Mouse (Mus musculus) large intestine, adult 2 months (tissue): ENCODE data around the gene Kcnq5. TPM values are rescaled to one million over a fixed set of nuclear protein-coding genes. Genes with fewer than 3 reads are reported as not detected.

Experiments used
- DNase-seq: peaks from one replicate; pipeline ENCODE4 v3.0.0-alpha.2; 2012; ENCODE audit warnings: low read depth, low spot score
- WGBS: fragments of 180-500 bp; shearing (Covaris S2); methylation state at CpG from one replicate; pipeline ENCODE4 v1.1.7; 2018; 5-methylcytosine and 5-hydroxymethylcytosine counted together
- polyA plus RNA-seq: library from polyadenylated mRNA; depleted of rRNA; stranded (reverse); fragments of >200 nt; gene quantifications from 2 replicates; pipeline ENCODE4 v1.2.3, GENCODE M21; 2012

The Kcnq5 gene
- polyA plus RNA-seq, 1 experiment = 0.11 TPM

- WGBS = 82% methylated on average over 10 of the region's 10 CpGs
- no peak for DNase-seq
These were observed 439.7 kb downstream of the Kcnq5 start for GRCm38 (mm10) chr1:21521995-21522394.

- WGBS = 94% methylated on average over 8 of the region's 8 CpGs
- no peak for DNase-seq
These were observed 440.3 kb downstream of the Kcnq5 start for GRCm38 (mm10) chr1:21521475-21521874.

- WGBS = 71% methylated on average over 10 of the region's 10 CpGs
These were observed 441.6 kb downstream of the Kcnq5 start for GRCm38 (mm10) chr1:21520116-21520645.

GRCm38 (mm10) chr1:21506665-21507064 lies 455.1 kb downstream of the Kcnq5 start:
- 77% methylated on average over 7 of the region's 7 CpGs for WGBS
- no peak for DNase-seq

More at GRCm38 (mm10) chr1:21520116-21520645, 441.6 kb downstream of the Kcnq5 start:
- DNase-seq = no peak

- no peak for DNase-seq
- 18% methylated on average over 10 of the region's 10 CpGs for WGBS
These were observed 461.8 kb downstream of the Kcnq5 start for GRCm38 (mm10) chr1:21499815-21500534.

- WGBS = 85% methylated on average over 3 of the region's 3 CpGs
These were observed 465.4 kb downstream of the Kcnq5 start for GRCm38 (mm10) chr1:21496307-21496706.

GRCm38 (mm10) chr1:21488645-21489044 lies 473.1 kb downstream of the Kcnq5 start:
- 77% methylated on average over 3 of the region's 3 CpGs for WGBS
- no peak for DNase-seq

More at GRCm38 (mm10) chr1:21496307-21496706, 465.4 kb downstream of the Kcnq5 start:
- DNase-seq = no peak

- WGBS = 42% methylated on average over 5 of the region's 5 CpGs
- no peak for DNase-seq
These were observed 475.5 kb downstream of the Kcnq5 start for GRCm38 (mm10) chr1:21486266-21486665.

GRCm38 (mm10) chr1:21469311-21469710 lies 492.4 kb downstream of the Kcnq5 start:
- 80% methylated on average over 6 of the region's 6 CpGs for WGBS
- no peak for DNase-seq

GRCm38 (mm10) chr1:21466431-21466830 lies 495.3 kb downstream of the Kcnq5 start:
- 86% methylated on average over 4 of the region's 4 CpGs for WGBS
- DNase-seq = no peak

- 75% methylated on average over 18 of the region's 18 CpGs for WGBS
These were observed 500.6 kb downstream of the Kcnq5 start for GRCm38 (mm10) chr1:21460941-21461689.

GRCm38 (mm10) chr1:21458581-21458980 lies 503.2 kb downstream of the Kcnq5 start:
- 80% methylated on average over 8 of the region's 8 CpGs for WGBS
- no peak for DNase-seq

More at GRCm38 (mm10) chr1:21460941-21461689, 500.6 kb downstream of the Kcnq5 start:
- no peak for DNase-seq

- DNase-seq = no peak
- 82% methylated on average over 5 of the region's 5 CpGs for WGBS
These were observed 505.8 kb downstream of the Kcnq5 start for GRCm38 (mm10) chr1:21455971-21456370.

GRCm38 (mm10) chr1:21448227-21448626 lies 513.5 kb downstream of the Kcnq5 start:
- DNase-seq = no peak
- 41% methylated on average over 2 of the region's 2 CpGs for WGBS

- WGBS = 68% methylated on average over 3 of the region's 3 CpGs
These were observed 525.0 kb downstream of the Kcnq5 start for GRCm38 (mm10) chr1:21436753-21437152.

GRCm38 (mm10) chr1:21434853-21435252 lies 526.9 kb downstream of the Kcnq5 start:
- 54% methylated on average over 3 of the region's 3 CpGs for WGBS
- DNase-seq = no peak

More at GRCm38 (mm10) chr1:21436753-21437152, 525.0 kb downstream of the Kcnq5 start:
- no peak for DNase-seq

- WGBS = 85% methylated on average over 3 of the region's 3 CpGs
- no peak for DNase-seq
These were observed 530.1 kb downstream of the Kcnq5 start for GRCm38 (mm10) chr1:21431666-21432065.

- 90% methylated on average over 4 of the region's 4 CpGs for WGBS
- DNase-seq = no peak
These were observed 533.7 kb downstream of the Kcnq5 start for GRCm38 (mm10) chr1:21428079-21428478.

- WGBS = 88% methylated on average over 2 of the region's 2 CpGs
- no peak for DNase-seq
These were observed 536.1 kb downstream of the Kcnq5 start for GRCm38 (mm10) chr1:21425654-21426053.

GRCm38 (mm10) chr1:21419370-21419769 lies 542.4 kb downstream of the Kcnq5 start:
- no peak for DNase-seq

GRCm38 (mm10) chr1:21412197-21412555 lies 549.6 kb downstream of the Kcnq5 start:
- WGBS = 81% methylated on average over 2 of the region's 2 CpGs
- DNase-seq = no peak
